9 mouse cellular contexts compared by ENCODE assay signal in the genomic region with DNA sequence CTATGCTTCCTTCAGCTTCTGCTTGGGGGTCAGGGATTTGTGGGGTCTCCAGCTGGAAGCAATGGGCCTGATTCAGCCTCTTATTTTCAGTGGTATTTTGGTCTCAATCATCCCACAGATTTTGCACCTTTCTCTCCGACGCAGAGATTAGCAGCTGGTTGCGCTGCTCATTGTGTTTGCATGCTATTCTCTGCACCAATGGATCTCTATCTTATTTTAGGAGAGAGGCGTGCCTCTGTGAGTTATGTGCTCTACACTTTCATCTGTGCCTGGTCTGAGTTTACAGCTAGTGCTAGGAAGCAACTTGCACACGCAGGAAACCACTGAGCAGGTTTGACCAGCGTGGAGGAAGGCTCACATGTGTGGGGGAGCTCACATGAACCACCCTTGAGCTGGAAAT.
"Had no signal": no experiment of that assay in that cellular context is flagged by ENCODE, and none has a peak within 500 bp of the region (broad histone marks: within the 10 kb centered on the region; RNA-seq: fewer than 3 reads in every experiment).

No protein-coding gene starts in this region.

- DNase-seq: kidney, adult 11 months; kidney, postnatal 14 days; lung, adult 18-20 months; thymus, postnatal 36 days had no signal

- H3K4me1 ChIP-seq: limb, embryonic 13.5 days; midbrain, embryonic 13.5 days; neural tube, embryonic 15.5 days had no signal

- H3K27me3 ChIP-seq: limb, embryonic 13.5 days; midbrain, embryonic 13.5 days; neural tube, embryonic 15.5 days had no signal

- H3K9me3 ChIP-seq: midbrain, embryonic 13.5 days; neural tube, embryonic 15.5 days had no signal

- H3K27ac ChIP-seq: limb, embryonic 13.5 days; liver, embryonic 14.5 days; midbrain, embryonic 13.5 days; neural tube, embryonic 15.5 days had no signal

- H3K36me3 ChIP-seq: limb, embryonic 13.5 days; midbrain, embryonic 13.5 days; neural tube, embryonic 15.5 days had no signal

- H3K4me3 ChIP-seq: limb, embryonic 13.5 days; midbrain, embryonic 13.5 days; myocyte; neural tube, embryonic 15.5 days had no signal

- ATAC-seq: midbrain, embryonic 13.5 days had no signal
